Mouse (Mus musculus) kidney, embryonic 15.5 days (tissue): ENCODE data around the gene Hbs1l. TPM values are rescaled to one million over a fixed set of nuclear protein-coding genes. Genes with fewer than 3 reads are reported as not detected.

Experiments
- ATAC-seq: fragments of 200-750 bp; cut with Nextera tagmentation; replicated peaks from 2 replicates; pipeline ENCODE4 v1.8.0; 2017; ENCODE audit warnings: moderate TSS enrichment; ENCODE audit not compliant: low FRiP score
- H3K27ac ChIP-seq: fragments of 300-500 bp; sonication (generic); 2 replicates; pipeline ENCODE4 v1.5.1; 2015; ENCODE audit warnings: mild to moderate bottlenecking, inconsistent platforms
- H3K27me3 ChIP-seq: fragments of 300-500 bp; sonication (generic); 2 replicates; pipeline ENCODE4 v1.6.1; 2015; ENCODE audit warnings: inconsistent platforms
- H3K36me3 ChIP-seq: fragments of 300-500 bp; sonication (generic); 2 replicates; pipeline ENCODE4 v1.6.1; 2015; ENCODE audit warnings: inconsistent platforms
- H3K4me1 ChIP-seq: fragments of 300-500 bp; sonication (generic); 2 replicates; pipeline ENCODE4 v1.6.1; 2015; ENCODE audit warnings: inconsistent platforms
- H3K4me2 ChIP-seq: fragments of 300-500 bp; sonication (generic); 2 replicates; pipeline ENCODE4 v1.6.1; 2015; ENCODE audit warnings: moderate library complexity, mild to moderate bottlenecking, inconsistent platforms
- H3K4me3 ChIP-seq: fragments of 300-500 bp; sonication (generic); replicated peaks from 2 replicates; pipeline ENCODE4 v1.5.1; 2015; ENCODE audit warnings: mild to moderate bottlenecking, inconsistent platforms
- H3K9ac ChIP-seq: fragments of 300-500 bp; sonication (generic); 2 replicates; pipeline ENCODE4 v1.6.1; 2015; ENCODE audit warnings: mild to moderate bottlenecking, inconsistent platforms
- H3K9me3 ChIP-seq: fragments of 300-500 bp; sonication (generic); replicated peaks from 2 replicates; pipeline ENCODE4 v1.6.1; 2016; ENCODE audit warnings: inconsistent platforms
- WGBS: fragments of 180-500 bp; shearing (Covaris S2); methylation state at CpG from one replicate; pipeline ENCODE4 v1.1.7; 2015; ENCODE audit warnings: mixed read lengths; 5-methylcytosine and 5-hydroxymethylcytosine counted together
- polyA plus RNA-seq: library from polyadenylated mRNA; unstranded; fragments of >200 nt; fragmentation: Nextera tagmentation; extraction: Ambion mirVana; gene quantifications from 2 replicates; pipeline ENCODE4 v1.2.1, GENCODE M21; 2015

Hbs1l gene
- 94.7 TPM in 2 replicates for polyA plus RNA-seq

GRCm38 (mm10) chr10:21295759-21296621, at the start of gene Hbs1l:
Gene Hbs1l (plus strand): TSS chr10:21295979.
- peaks cover 17% of the 10 kb centered on the region for H3K4me1 ChIP-seq
- peak within 1 kb of the TSS; percentile 61 for H3K4me2 ChIP-seq
- no peaks in the 10 kb centered on the region for H3K27me3 ChIP-seq
- peak; percentile 97 for ATAC-seq
- H3K9ac ChIP-seq: peak within 1 kb of the TSS; percentile 93
- H3K9me3 ChIP-seq: no peaks in the 10 kb centered on the region
- peak within 1 kb of the TSS; percentile 96 for H3K4me3 ChIP-seq
- peak within 1 kb of the TSS; percentile 78 for H3K27ac ChIP-seq
- peaks cover 19% of the 10 kb centered on the region for H3K36me3 ChIP-seq
- WGBS: under 1% methylated on average over 80 of the region's 81 CpGs

- Histone ChIP-seq H3K4me2 (no peak overlapping the region), H3K27me3 (no peaks in the 10 kb centered on the region), H3K4me1 (no peaks in the 10 kb centered on the region), H3K9me3 (no peaks in the 10 kb centered on the region), H3K9ac (no peak overlapping the region), H3K4me3 (no peak overlapping the region), H3K27ac (no peak overlapping the region), H3K36me3 (no peaks in the 10 kb centered on the region)
- 78% methylated on average over 4 of the region's 4 CpGs for WGBS
- ATAC-seq: no peak
Observed at GRCm38 (mm10) chr10:21248556-21248955, 47.2 kb upstream of the Hbs1l start.

- H3K4me1 ChIP-seq: no peaks in the 10 kb centered on the region
- 60% methylated on average over 15 of the region's 15 CpGs for WGBS
- no peak overlapping the region for H3K4me2 ChIP-seq
- no peaks in the 10 kb centered on the region for H3K9me3 ChIP-seq
- H3K27me3 ChIP-seq: no peaks in the 10 kb centered on the region
- H3K4me3 ChIP-seq: no peak overlapping the region
- H3K9ac ChIP-seq: no peak overlapping the region
- H3K27ac ChIP-seq: no peak overlapping the region
- ATAC-seq: no peak
- H3K36me3 ChIP-seq: no peaks in the 10 kb centered on the region
Observed at GRCm38 (mm10) chr10:21251881-21252534, 43.8 kb upstream of the Hbs1l start.

- ATAC-seq: no peak
- H3K9me3 ChIP-seq: no peaks in the 10 kb centered on the region
- H3K4me3 ChIP-seq: no peak overlapping the region
- no peaks in the 10 kb centered on the region for H3K4me1 ChIP-seq
- H3K4me2 ChIP-seq: no peak overlapping the region
- 85% methylated on average over 4 of the region's 4 CpGs for WGBS
- H3K9ac ChIP-seq: no peak overlapping the region
- H3K27ac ChIP-seq: no peak overlapping the region
- no peaks in the 10 kb centered on the region for H3K27me3 ChIP-seq
- no peaks in the 10 kb centered on the region for H3K36me3 ChIP-seq
Observed at GRCm38 (mm10) chr10:21252800-21253199, 43.0 kb upstream of the Hbs1l start.

GRCm38 (mm10) chr10:21254266-21255140, 41.3 kb upstream of the Hbs1l start:
- no peak for ATAC-seq
- H3K9ac ChIP-seq: no peak overlapping the region
- H3K27ac ChIP-seq: no peak overlapping the region
- no peak overlapping the region for H3K4me3 ChIP-seq
- no peaks in the 10 kb centered on the region for H3K27me3 ChIP-seq
- H3K4me1 ChIP-seq: no peaks in the 10 kb centered on the region
- H3K36me3 ChIP-seq: no peaks in the 10 kb centered on the region
- H3K9me3 ChIP-seq: no peaks in the 10 kb centered on the region
- 86% methylated on average over 12 of the region's 12 CpGs for WGBS
- no peak overlapping the region for H3K4me2 ChIP-seq

GRCm38 (mm10) chr10:21257244-21257643, 38.5 kb upstream of the Hbs1l start:
- no peak overlapping the region for H3K27ac ChIP-seq
- ATAC-seq: no peak
- no peaks in the 10 kb centered on the region for H3K36me3 ChIP-seq
- no peak overlapping the region for H3K4me2 ChIP-seq
- no peak overlapping the region for H3K4me3 ChIP-seq
- no peak overlapping the region for H3K9ac ChIP-seq
- H3K4me1 ChIP-seq: no peaks in the 10 kb centered on the region
- WGBS: 74% methylated on average over 5 of the region's 5 CpGs
- no peaks in the 10 kb centered on the region for H3K9me3 ChIP-seq
- no peaks in the 10 kb centered on the region for H3K27me3 ChIP-seq

GRCm38 (mm10) chr10:21259649-21260048, 36.1 kb upstream of the Hbs1l start:
- H3K36me3 ChIP-seq: no peaks in the 10 kb centered on the region
- no peaks in the 10 kb centered on the region for H3K27me3 ChIP-seq
- ATAC-seq: no peak
- no peak overlapping the region for H3K4me2 ChIP-seq
- no peak overlapping the region for H3K9ac ChIP-seq
- H3K4me3 ChIP-seq: no peak overlapping the region
- WGBS: 76% methylated on average over 2 of the region's 2 CpGs
- H3K9me3 ChIP-seq: no peaks in the 10 kb centered on the region
- H3K4me1 ChIP-seq: no peaks in the 10 kb centered on the region
- no peak overlapping the region for H3K27ac ChIP-seq

GRCm38 (mm10) chr10:21265188-21265587, 30.6 kb upstream of the Hbs1l start:
- ATAC-seq: no peak
- no peak overlapping the region for H3K4me3 ChIP-seq
- no peak overlapping the region for H3K27ac ChIP-seq
- H3K4me1 ChIP-seq: no peaks in the 10 kb centered on the region
- no peak overlapping the region for H3K4me2 ChIP-seq
- H3K9ac ChIP-seq: no peak overlapping the region
- WGBS: 83% methylated on average over 11 of the region's 11 CpGs
- H3K36me3 ChIP-seq: no peaks in the 10 kb centered on the region
- no peaks in the 10 kb centered on the region for H3K9me3 ChIP-seq
- no peaks in the 10 kb centered on the region for H3K27me3 ChIP-seq

GRCm38 (mm10) chr10:21267452-21267851, 28.3 kb upstream of the Hbs1l start:
- no peaks in the 10 kb centered on the region for H3K9me3 ChIP-seq
- no peak overlapping the region for H3K4me3 ChIP-seq
- no peaks in the 10 kb centered on the region for H3K27me3 ChIP-seq
- H3K27ac ChIP-seq: no peak overlapping the region
- no peak for ATAC-seq
- no peak overlapping the region for H3K9ac ChIP-seq
- H3K4me2 ChIP-seq: no peak overlapping the region
- no peaks in the 10 kb centered on the region for H3K36me3 ChIP-seq
- 80% methylated on average over 2 of the region's 2 CpGs for WGBS
- H3K4me1 ChIP-seq: no peaks in the 10 kb centered on the region

- Histone ChIP-seq H3K9ac (no peak overlapping the region), H3K4me3 (no peak overlapping the region), H3K27ac (no peak overlapping the region), H3K4me1 (no peaks in the 10 kb centered on the region), H3K4me2 (no peak overlapping the region), H3K27me3 (no peaks in the 10 kb centered on the region), H3K36me3 (no peaks in the 10 kb centered on the region), H3K9me3 (no peaks in the 10 kb centered on the region)
- WGBS: 76% methylated on average over 6 of the region's 6 CpGs
- 0 out of 2 replicates have a peak, but pooled peaks have one; percentile 58 for ATAC-seq
Observed at GRCm38 (mm10) chr10:21268786-21269410, 26.9 kb upstream of the Hbs1l start.

GRCm38 (mm10) chr10:21269920-21270319, 25.9 kb upstream of the Hbs1l start:
- Histone ChIP-seq H3K27ac (no peak overlapping the region), H3K27me3 (no peaks in the 10 kb centered on the region), H3K4me3 (no peak overlapping the region), H3K36me3 (no peaks in the 10 kb centered on the region), H3K9ac (no peak overlapping the region), H3K9me3 (no peaks in the 10 kb centered on the region), H3K4me1 (no peaks in the 10 kb centered on the region), H3K4me2 (no peak overlapping the region)
- no peak for ATAC-seq
- WGBS: 80% methylated on average over 2 of the region's 2 CpGs
